Mouse (Mus musculus) ES-E14 (cell line): ENCODE data around the gene Gipc1.

Experiments
- CHD2 ChIP-seq: IDR thresholded peaks from 2 replicates; pipeline ENCODE4 v1.6.1; 2014; ENCODE audit warnings: mild to moderate bottlenecking, low read depth, low read length, inconsistent platforms
- HCFC1 ChIP-seq: IDR thresholded peaks from 2 replicates; pipeline ENCODE4 v1.6.1; 2012; ENCODE audit warnings: low read length, inconsistent platforms, borderline replicate concordance; ENCODE audit not compliant: insufficient read depth
- MAFK ChIP-seq: IDR thresholded peaks from 2 replicates; pipeline ENCODE4 v1.6.1; 2014; ENCODE audit warnings: mild to moderate bottlenecking, low read depth, low read length, inconsistent platforms; ENCODE audit not compliant: insufficient read depth
- ZNF384 ChIP-seq: IDR thresholded peaks from 2 replicates; pipeline ENCODE4 v1.6.1; 2012; ENCODE audit warnings: low read depth, low read length, inconsistent platforms

DNA sequence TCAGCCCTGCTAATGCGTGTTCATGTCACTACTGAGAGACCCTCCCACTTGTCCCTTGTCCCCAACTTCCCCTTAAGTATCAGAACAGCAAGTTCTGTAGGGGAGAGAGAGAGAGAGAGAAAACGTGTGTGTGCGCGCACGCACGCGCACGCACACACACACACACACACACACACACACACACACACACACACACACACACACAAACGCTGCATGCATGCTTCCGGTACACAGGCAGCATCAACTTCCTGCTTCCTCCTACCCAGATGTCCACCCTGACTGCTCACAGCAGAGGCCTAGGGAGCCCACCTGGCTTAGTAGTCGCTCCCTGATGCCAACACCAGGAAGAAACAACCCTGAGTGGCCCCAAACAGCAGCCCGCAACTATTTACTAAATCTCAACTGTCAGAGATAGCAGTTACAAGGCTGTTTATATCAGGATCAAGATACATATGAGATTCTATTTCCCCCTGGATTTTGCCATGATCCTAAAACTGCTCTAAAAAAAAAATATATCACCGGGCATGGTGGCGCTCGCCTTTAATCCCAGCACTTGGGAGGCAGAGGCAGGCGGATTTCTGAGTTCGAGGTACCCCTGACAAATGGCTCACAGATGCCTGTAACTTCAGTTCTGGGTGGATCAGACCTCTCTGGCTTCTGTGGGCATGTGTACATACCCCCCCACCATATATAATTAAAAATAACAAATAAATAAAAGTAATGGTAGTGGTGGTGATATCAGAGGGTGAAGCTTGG is 43.1 kb downstream of the Gipc1 start:
- TF ChIP-seq MAFK (no peak), CHD2 (no peak), HCFC1 (no peak), ZNF384 (no peak)
